Mouse (Mus musculus) thymus, postnatal 25 days (tissue): Measurements from ENCODE around the gene Abca8b.
"Not testable (repeated sequence)": the region's sequence is repeated elsewhere in the genome, so short reads cannot be mapped to it uniquely, and the experiment has no call there.

ENCODE experiments used
- DNase-seq: peaks from one replicate; pipeline ENCODE4 v3.0.0; 2022

Gene Abca8b

DNA sequence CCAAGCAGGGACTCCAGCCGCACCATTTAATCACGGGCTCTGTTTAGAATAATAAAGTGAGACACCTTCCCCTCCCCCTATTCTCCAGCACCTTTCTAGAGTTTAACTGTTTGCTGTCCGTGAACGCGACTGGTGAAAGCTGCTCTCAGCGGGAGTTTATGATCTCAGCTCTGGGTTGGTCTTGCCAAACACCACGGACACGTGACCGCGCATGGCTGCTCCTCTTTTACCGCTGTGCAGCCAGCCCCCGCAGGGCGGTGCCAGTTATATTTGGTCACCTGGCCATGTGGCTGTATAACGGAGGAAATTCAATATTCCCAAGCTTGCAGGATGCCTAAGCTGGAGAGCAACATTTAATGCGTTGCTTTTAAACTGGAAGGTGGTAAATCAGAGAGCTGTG, at the start of gene Abca8b:
Abca8b (minus strand) TSS at position 222 of the 400 bp plus-strand sequence.
- no peak for DNase-seq

- no peak for DNase-seq
Measured at GRCm38 (mm10) chr11:110037795-110038194, 42.1 kb upstream of the Abca8b start.

- DNase-seq, result no peak
Measured at GRCm38 (mm10) chr11:110028913-110029695, 33.5 kb upstream of the Abca8b start.

DNA sequence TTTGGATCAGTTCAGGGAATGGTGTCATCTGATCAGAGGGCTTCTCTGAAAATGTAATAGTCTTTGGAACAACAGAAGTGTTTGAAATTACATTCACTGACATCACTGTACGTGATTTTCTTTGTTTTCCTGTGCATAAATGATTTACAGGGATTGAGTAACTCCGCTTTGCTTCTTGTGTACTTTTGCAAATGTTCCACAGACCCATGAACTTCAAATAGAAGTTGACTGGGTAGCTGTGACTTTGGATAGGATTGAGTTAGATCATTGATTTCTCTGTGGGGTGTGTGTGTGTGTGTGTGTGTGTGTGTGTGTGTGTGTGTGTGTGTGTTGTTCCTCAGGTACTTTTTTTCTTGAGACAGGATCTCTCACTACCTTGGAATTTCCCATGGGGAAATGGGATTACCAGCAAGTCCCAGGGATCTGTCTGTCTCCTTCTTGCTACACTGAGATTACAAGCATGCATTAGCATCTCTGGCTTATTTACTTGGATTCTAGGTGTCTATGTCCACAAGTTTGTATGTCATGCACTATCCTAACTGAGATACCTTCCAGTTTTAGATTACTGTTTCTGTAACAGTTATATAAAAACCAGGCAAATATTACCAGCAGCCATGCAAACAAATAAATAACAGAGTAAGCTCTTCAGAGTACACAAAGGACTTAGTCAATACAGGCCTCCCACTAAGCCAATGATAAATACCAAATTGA, 15.3 kb upstream of the Abca8b start:
- DNase-seq, result no peak

- no peak for DNase-seq
Measured at GRCm38 (mm10) chr11:109995013-109995412, 632 bp downstream of the Abca8b start.

DNA sequence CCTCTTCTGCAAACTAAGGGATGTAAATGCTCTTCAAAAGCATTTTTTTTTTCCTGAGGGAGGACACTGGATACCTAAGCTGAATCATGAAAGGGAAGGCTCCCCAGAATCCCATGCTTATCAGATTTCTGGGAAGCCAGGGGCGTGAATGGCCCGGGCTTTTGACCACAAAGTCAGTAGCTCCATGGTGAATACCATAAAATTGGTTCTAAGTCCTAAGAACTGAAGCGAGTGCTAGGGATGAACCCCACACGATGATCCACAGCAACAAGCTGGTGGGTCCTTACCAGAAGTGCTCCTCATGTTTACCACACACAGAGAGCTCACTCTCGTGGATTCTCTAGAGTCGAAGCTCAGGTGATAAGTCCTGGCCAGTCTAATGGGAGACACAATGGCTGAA, 1.6 kb downstream of the Abca8b start:
- no peak for DNase-seq

DNA sequence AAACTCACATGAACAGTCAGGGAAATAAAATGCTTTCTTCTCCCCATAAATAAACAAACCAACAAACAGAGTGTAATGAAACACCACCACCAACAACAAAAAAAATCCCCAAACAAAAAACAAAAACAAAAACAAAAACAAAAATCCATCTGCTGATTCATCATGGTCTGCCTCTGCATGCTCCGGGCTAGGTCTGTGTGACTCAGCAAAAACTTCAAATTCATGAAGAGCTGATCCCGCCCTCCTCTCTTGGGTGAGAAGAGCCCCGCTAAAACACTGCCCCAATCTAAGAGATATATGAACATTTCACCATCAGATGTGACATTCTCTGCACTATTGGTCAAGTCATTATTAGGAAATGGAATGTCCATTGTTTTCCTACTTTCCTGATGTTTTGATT, 4.4 kb downstream of the Abca8b start:
- DNase-seq, result no peak

- no peak for DNase-seq
Measured at GRCm38 (mm10) chr11:109990256-109990655, 5.4 kb downstream of the Abca8b start.

DNA sequence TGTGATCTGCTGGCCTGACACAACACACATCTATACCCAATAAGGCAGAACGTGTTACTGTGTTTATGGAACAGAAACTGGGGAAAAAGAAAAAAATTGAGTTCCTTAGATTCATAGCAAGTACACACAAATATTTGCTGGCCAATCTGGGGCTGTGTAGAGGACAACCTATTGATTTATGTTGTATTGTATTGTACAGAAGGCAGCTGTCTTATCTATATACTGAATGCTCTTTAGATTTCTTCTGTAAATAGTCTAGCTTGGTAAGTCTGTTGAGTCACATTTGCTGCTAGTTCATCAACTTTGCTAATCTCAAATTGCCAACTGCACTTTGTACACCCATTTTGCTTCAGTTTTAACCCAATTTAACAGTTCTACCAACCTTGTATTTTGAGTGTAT, 7.5 kb downstream of the Abca8b start:
- DNase-seq, result no peak

GRCm38 (mm10) chr11:109987460-109988072, 8.1 kb downstream of the Abca8b start:
- DNase-seq, result not testable (repeated sequence)

DNA sequence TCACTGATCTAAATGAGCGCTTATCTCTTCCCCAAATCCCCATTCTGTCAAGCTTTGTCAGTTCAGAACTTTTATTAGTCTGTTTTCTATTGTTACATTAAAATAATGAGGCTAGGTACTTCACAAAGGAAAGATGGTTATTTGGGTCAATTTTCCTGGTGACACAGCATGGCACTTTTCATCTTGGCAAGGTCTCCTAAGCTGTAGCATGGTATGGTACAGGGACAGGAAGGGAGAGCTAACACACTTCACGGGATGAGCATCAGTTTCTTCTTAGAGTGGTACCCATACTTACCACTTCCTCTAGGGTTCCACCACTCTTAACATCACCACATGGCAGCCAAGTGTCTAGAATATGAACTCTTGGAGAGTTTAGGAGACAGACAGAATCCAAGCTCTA, 13.8 kb downstream of the Abca8b start:
- DNase-seq, result no peak

- no peak for DNase-seq
Measured at GRCm38 (mm10) chr11:109970521-109970920, 25.1 kb downstream of the Abca8b start.

GRCm38 (mm10) chr11:109961495-109962492, 33.9 kb downstream of the Abca8b start:
- DNase-seq, result no peak

DNA sequence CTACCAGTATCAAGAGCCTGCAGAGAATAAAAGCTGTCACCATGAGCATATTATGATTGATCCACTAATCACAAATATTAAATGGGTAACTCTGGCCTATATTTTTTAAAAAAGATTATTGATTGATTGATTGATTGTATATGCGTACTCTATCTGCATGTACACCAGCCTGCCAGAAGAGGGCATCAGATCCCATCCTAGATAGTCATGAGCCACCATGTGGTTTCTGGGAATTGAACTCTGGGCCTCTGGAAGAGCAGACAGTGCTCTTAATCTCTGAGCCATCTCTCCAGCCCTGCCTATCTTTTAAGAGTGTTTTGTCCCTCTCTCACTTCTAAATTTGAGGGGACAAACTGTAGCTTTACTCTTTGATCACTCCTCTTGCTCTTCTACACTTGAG, 40.5 kb downstream of the Abca8b start:
- no peak for DNase-seq

GRCm38 (mm10) chr11:109936915-109937314, 58.7 kb downstream of the Abca8b start:
- no peak for DNase-seq

DNA sequence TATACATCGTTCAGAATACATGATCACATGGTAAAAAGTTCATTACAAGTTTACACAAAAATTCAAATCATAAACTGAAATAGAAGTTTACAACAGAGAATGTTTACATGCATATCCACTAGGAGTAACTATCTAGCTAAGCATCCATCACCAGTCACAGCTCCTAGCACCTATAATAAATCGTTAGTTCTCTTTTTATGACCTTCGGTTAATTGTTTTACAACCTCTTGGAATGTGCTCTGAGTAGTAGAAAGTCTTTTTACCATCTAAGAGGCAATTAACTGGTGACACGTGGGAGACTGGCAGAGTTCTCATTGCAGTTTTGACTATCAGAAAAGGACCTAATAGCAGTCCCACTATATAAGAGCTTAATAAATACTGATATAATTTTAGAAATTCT, 62.4 kb downstream of the Abca8b start:
- not testable (repeated sequence) for DNase-seq

- no peak for DNase-seq
Measured at GRCm38 (mm10) chr11:109928489-109928888, 67.2 kb downstream of the Abca8b start.

DNA sequence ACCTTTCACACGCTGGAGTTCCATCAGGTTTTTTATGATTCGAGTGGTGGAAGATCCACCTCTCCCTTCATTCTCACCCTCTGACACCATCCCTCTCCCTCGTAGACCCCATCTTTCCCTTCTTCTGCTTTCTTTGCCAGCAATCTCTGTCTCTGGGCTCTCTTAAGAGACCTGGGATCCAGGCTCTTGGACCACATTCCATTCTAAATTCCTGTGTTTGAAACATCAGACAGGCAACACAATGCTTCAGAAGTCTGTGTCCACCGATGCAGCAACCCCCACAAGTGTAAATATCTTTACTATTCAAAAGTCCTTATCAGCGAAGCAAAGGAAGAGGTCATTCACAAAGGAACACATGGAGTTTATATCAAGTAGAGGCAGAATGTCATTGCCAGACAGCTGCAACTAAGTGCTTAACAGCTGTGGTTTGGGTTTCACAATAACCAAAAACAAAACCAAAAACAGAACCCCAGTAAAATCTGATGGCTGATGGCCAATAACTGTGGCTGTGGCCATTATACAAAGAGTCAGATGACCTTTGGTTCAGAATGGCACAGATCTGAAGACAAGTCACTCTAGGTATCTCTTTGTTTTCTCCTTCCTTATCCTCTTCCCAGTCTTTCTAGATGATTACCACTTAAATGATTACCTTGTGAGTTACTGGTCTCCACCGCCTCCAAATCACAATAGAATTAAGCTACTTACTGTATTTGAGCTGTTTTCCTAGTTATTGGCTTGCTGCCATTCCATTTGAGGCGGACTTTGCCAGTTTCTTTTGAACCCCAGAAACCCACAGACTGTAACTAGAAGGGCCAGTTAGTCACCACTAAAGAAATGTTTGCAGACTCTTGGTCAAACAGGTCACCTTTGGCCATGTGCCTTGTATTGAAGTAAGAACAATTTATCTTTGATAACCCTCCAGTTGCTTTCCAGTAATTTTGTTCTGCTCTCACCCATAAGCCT, 68.6 kb downstream of the Abca8b start:
- no peak for DNase-seq

DNA sequence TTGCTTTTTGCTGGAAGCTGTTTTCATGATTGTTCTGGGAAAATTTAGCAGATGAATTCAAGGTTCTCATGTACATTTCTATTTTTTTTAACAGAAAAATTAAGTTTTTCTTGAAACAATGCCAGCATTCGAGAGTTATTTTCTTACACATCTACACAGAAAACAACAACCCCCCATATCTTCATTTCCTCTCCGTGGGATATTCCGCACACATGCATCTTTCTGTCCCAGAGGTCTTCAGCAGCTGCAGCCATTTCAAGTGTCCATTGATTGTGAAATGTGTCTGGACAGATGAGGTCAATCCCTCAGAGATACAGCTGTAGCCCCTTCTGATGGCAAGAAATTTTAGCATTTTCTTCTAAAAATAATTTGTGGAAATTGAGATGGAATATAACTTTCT, 73.4 kb downstream of the Abca8b start:
- DNase-seq, result no peak

GRCm38 (mm10) chr11:109919480-109919879, 76.2 kb downstream of the Abca8b start:
- DNase-seq, result no peak

DNA sequence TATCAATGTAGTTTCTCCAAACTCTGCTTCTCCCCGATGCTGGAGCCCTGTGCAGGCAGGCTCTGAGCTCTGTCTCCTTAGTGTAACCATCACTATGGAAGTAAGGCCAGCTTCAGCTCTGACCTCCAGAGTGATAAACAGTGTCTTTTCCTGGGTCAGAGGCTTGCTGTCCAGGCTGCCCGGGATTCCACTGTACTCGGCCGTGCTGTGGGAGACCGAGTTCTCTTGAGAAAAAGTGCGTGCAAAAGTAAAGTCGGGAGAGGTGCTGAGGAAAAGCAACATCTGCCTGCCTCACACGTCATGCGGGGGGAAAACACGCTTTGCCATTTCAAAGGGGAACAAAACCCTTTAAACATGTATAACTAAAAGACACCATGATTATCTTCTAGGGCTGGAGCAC, 79.0 kb downstream of the Abca8b start:
- no peak for DNase-seq
